Mouse (Mus musculus) lung, embryonic 14.5 days (tissue): ENCODE data around the gene Arl6ip4. TPM values are rescaled to one million over a fixed set of nuclear protein-coding genes. Genes with fewer than 3 reads are reported as not detected.

Source experiments
- ATAC-seq: fragments of 200-750 bp; cut with Nextera tagmentation; 2 replicates; pipeline ENCODE4 v1.8.0; 2017; ENCODE audit warnings: mild to moderate bottlenecking, moderate TSS enrichment, moderate library complexity; ENCODE audit not compliant: insufficient read depth
- DNase-seq: peaks from one replicate; pipeline ENCODE4 v3.0.0-alpha.2; 2015
- H3K27ac ChIP-seq: fragments of 300-500 bp; sonication (generic); 2 replicates; pipeline ENCODE4 v1.5.1; 2014; ENCODE audit warnings: low read depth, mild to moderate bottlenecking, moderate library complexity
- H3K27me3 ChIP-seq: fragments of 300-500 bp; sonication (generic); 2 replicates; pipeline ENCODE4 v1.6.1; 2014; ENCODE audit warnings: low read length, control low read depth; ENCODE audit not compliant: insufficient read depth
- H3K36me3 ChIP-seq: fragments of 300-500 bp; sonication (generic); 2 replicates; pipeline ENCODE4 v1.6.1; 2014; ENCODE audit warnings: control low read depth; ENCODE audit not compliant: insufficient read depth
- H3K4me1 ChIP-seq: fragments of 300-500 bp; sonication (generic); 2 replicates; pipeline ENCODE4 v1.6.1; 2014; ENCODE audit warnings: antibody characterized with exemption, control low read depth; ENCODE audit not compliant: insufficient read depth
- H3K4me2 ChIP-seq: fragments of 300-500 bp; sonication (generic); 2 replicates; pipeline ENCODE4 v1.6.1; 2014; ENCODE audit warnings: mild to moderate bottlenecking
- H3K4me3 ChIP-seq: fragments of 300-500 bp; sonication (generic); 2 replicates; pipeline ENCODE4 v1.5.1; 2014; ENCODE audit warnings: low read depth, low read length
- H3K9ac ChIP-seq: fragments of 300-500 bp; sonication (generic); 2 replicates; pipeline ENCODE4 v1.6.1; 2014
- H3K9me3 ChIP-seq: fragments of 300-500 bp; sonication (generic); 2 replicates; pipeline ENCODE4 v1.6.1; 2016; ENCODE audit warnings: low read depth, low read length, control low read depth
- CTCF ChIP-seq: IDR thresholded peaks from 2 replicates; pipeline ENCODE4 v1.5.1; 2016; ENCODE audit warnings: antibody characterized with exemption, low read depth
- WGBS: fragments of 180-500 bp; shearing (Covaris S2); extraction: QIAGEN DNeasy Blood & Tissue Kit; methylation state at CpG from one replicate; pipeline ENCODE4 v1.1.7; 2014; 5-methylcytosine and 5-hydroxymethylcytosine counted together
- polyA plus RNA-seq: library from polyadenylated mRNA; unstranded; fragments of >200 nt; fragmentation: Nextera tagmentation; extraction: Ambion mirVana; gene quantifications from 2 replicates; pipeline ENCODE4 v1.2.1, GENCODE M21; 2014

Gene Arl6ip4
- polyA plus RNA-seq, 1 experiment from 2014 or later = 105 TPM

DNA sequence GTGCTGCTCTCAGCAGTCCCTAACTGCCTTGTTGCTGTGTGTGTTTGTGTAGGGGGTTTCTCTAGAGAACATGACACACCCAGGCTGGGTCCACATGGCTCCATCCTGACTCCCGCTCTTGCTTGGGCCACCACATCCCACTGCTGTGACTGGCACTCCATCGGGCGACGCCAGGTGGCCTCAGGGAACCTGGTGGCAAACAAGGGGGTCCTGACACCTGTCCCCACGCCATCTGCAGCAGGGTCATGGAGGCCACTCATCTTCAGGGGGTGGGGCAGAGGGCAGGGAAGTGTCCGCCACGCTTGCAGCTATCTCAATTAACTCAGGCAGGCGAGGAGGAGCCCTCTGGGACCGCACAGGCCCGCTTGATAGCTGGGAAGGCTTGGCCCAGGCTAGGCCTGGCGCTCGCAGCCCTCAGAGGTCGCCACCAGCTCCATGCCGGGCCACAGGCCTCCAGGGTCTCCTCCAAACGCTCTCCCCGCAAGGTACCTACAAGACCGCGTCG is 20.8 kb upstream of the Arl6ip4 start:
- DNase-seq (no peak), ATAC-seq (peak; percentile 71)
- peak overlapping the region; percentile 34 for H3K4me3 ChIP-seq
- no peaks in the 10 kb centered on the region for H3K27me3 ChIP-seq
- no peaks in the 10 kb centered on the region for H3K36me3 ChIP-seq
- 11% methylated on average over 19 of the region's 19 CpGs for WGBS
- peak overlapping the region; percentile 10 for H3K9ac ChIP-seq
- peak overlapping the region; percentile 64 for H3K4me2 ChIP-seq
- H3K27ac ChIP-seq = no peak overlapping the region
- no peaks in the 10 kb centered on the region for H3K4me1 ChIP-seq
- H3K9me3 ChIP-seq = no peaks in the 10 kb centered on the region
- 0 out of 2 replicates have a peak, but pooled peaks have one; percentile 2 for TF ChIP-seq CTCF

DNA sequence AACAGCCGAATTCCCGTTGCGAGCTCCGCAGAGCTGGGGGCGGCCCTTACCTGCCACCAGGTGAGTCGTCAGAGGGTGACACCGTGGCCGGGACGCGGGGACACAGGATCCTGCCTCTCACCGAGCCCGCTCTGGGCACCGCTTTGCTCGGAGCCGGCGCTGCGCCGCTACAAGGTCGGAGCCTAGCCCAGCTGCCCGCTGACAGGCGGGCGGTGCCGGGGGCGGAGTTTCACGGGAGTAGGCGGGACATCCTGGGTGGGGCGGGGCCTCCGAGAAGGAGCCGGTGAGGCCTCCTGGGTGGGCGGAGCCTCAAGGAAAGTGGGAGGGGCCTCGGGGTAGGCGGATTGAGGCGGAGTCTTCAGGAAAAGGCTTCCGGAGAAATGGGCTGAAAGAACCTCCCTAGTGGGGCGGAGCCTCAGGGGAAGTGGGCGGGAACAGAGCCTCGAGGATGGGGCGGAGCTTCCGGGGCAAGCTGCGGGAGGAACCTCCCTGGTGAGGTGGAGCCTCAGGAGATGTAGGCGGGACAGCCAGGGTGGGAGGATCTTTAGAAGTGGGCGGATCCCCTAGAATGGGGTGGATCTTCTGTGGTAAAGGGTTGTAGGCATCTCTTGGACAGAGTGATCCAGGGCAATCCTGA is 20.2 kb upstream of the Arl6ip4 start, which contains the start of gene Abcb9:
Abcb9 (minus strand) TSS at position 203 of the 637 bp plus-strand sequence.
- Histone ChIP-seq H3K9ac (peak within 1 kb of the TSS; percentile 10), H3K9me3 (no peaks in the 10 kb centered on the region), H3K4me3 (peak within 1 kb of the TSS; percentile 34), H3K4me1 (no peaks in the 10 kb centered on the region), H3K27ac (no peak within 1 kb of the TSS), H3K27me3 (no peaks in the 10 kb centered on the region), H3K4me2 (peak within 1 kb of the TSS; percentile 64), H3K36me3 (no peaks in the 10 kb centered on the region)
- DNase-seq (peak; percentile 94), ATAC-seq (peak; percentile 84)
- under 1% methylated on average over 42 of the region's 42 CpGs for WGBS
- no peak for TF ChIP-seq CTCF

DNA sequence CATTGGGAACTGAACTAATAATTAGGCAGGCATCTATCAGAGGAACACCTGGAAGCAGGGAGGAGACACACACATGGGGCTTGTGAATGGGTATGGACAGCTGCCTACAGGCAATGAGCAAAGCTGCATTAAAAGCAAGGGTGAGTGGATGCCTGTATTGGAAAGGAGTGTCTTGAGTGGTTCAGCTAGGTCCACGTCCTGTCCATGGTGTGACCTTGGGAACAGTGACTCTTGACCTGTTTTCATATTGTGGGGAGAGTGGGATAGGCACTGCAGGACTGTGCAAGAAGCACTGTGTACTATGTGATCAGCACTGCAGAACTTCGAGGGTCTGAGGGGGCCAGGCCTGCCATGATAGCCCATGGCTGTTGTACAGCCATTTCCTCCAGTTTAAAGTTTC is 17.0 kb upstream of the Arl6ip4 start:
- no peak for ATAC-seq
- no peaks in the 10 kb centered on the region for H3K4me1 ChIP-seq
- no peak for TF ChIP-seq CTCF
- no peak overlapping the region for H3K4me3 ChIP-seq
- no peaks in the 10 kb centered on the region for H3K27me3 ChIP-seq
- H3K9ac ChIP-seq = no peak overlapping the region
- DNase-seq = no peak
- H3K27ac ChIP-seq = no peak overlapping the region
- 72% methylated on average over 2 of the region's 2 CpGs for WGBS
- H3K9me3 ChIP-seq = no peaks in the 10 kb centered on the region
- no peak overlapping the region for H3K4me2 ChIP-seq
- no peaks in the 10 kb centered on the region for H3K36me3 ChIP-seq

DNA sequence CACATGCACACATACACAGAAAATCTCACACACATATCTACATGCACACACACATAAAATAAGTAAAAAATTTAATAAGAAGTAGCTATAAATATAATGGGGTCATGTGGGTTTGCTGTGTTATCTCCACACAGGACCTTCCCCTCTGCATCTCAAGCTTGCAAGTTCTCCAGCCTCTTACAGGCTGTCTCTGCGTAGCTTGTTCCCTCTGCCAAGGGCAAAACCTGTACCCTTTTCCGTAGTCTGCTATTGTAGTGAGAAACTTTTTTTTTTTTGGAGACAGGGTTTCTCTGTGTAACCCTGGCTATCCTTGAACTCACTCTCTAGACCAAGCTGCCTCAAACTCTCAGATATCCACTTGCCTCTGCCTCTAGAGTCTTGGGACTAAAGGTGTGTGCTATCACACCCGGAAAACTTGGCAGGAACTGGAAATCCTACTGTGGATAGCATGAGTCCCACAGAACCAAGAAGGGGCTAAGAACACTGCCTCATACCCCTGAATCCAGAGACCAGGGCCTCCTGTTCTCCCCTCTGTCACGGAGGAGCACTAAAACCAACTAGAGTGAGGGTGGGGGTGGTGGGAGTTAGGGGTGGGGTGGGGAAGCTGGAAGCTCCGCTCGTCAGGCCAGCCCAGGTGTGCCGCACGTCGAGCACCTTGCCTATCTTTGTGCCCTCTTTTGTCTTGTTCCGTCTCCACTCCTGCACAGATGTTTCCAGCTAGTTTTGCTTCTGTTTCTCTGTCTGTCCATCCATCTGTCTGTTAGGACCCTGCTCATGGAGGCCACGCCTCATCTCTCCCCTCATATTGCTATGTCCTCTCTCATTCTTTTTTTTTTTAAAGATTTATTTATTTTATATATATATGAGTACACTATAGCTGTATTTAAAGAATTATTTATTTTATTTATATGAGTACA is 15.5 kb upstream of the Arl6ip4 start:
- no peaks in the 10 kb centered on the region for H3K36me3 ChIP-seq
- no peak overlapping the region for H3K4me3 ChIP-seq
- 89% methylated on average over 11 of the region's 11 CpGs for WGBS
- no peak overlapping the region for H3K27ac ChIP-seq
- H3K27me3 ChIP-seq = no peaks in the 10 kb centered on the region
- no peaks in the 10 kb centered on the region for H3K9me3 ChIP-seq
- no peak overlapping the region for H3K9ac ChIP-seq
- H3K4me1 ChIP-seq = no peaks in the 10 kb centered on the region
- ATAC-seq (no peak), DNase-seq (no peak)
- H3K4me2 ChIP-seq = no peak overlapping the region
- no peak for TF ChIP-seq CTCF

DNA sequence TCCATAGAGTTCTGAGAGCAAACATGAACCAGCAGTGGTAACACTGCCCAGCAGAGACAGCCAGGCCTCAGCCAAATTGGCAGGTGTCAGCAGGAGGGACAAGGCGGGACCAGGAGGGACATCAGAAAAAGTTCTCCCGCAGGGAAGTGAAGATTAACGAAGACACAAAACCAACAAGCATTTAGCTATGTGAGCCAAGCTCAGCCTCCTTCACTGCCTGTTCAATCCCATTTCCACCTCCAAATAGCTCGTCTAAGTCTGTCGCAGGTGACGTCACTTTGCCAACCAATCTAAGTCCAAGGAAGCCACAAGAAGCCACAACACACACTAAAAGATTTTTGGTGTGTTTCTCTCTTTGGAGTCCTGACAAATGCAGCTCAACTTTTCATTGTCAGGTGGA is 13.6 kb upstream of the Arl6ip4 start:
- no peak for TF ChIP-seq CTCF
- ATAC-seq = no peak
- Histone ChIP-seq H3K27ac (no peak overlapping the region), H3K9me3 (no peaks in the 10 kb centered on the region), H3K27me3 (no peaks in the 10 kb centered on the region), H3K4me2 (no peak overlapping the region), H3K36me3 (no peaks in the 10 kb centered on the region), H3K4me1 (no peaks in the 10 kb centered on the region), H3K4me3 (no peak overlapping the region), H3K9ac (no peak overlapping the region)
- 79% methylated on average over 6 of the region's 6 CpGs for WGBS
- DNase-seq = no peak

DNA sequence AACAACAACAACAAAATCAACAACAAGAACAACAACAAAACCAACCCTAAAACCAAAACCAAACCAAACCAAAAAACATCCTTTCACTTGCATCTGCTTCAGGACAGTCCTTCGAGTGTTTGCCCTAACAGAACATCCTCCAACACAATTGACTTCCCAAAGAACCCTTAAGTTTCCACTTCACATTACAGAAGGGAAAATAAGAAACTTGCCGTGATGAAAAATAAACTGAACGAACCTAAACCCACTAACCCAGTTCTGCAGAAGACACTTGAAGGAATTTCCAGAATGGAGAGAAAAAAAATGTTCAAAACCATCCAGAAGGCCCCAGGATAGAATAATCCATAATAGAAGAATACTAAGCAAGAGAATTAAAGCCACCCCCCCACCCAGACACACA is 12.9 kb upstream of the Arl6ip4 start:
- Histone ChIP-seq H3K27me3 (no peaks in the 10 kb centered on the region), H3K4me1 (no peaks in the 10 kb centered on the region), H3K36me3 (no peaks in the 10 kb centered on the region), H3K9ac (no peak overlapping the region), H3K9me3 (no peaks in the 10 kb centered on the region), H3K4me2 (no peak overlapping the region), H3K4me3 (no peak overlapping the region), H3K27ac (no peak overlapping the region)
- TF ChIP-seq CTCF = no peak
- DNase-seq (no peak), ATAC-seq (no peak)
- 70% methylated on average over 3 of the region's 3 CpGs for WGBS

DNA sequence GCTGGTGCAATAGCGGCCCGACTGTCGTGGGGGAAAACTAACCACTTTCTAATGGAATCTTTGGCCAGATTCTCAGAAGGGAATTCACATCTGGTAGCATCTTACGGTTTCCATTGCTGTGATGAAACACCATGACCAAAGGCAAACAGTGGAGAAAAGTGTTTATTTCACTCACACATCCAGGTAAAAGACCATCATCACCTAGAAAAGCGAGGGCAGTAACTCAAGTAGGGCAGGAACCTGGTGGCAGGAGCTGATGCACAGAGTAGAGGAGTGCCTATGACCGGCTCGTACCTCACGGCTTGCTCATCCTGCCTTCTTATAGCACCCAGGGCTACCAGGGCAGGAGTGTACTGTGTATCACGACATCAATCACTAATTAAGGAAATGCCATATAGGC is 12.3 kb upstream of the Arl6ip4 start:
- H3K27me3 ChIP-seq = no peaks in the 10 kb centered on the region

More for the DNA sequence above, 12.3 kb upstream of the Arl6ip4 start:
- DNase-seq = no peak
- H3K9ac ChIP-seq = no peak overlapping the region
- H3K27ac ChIP-seq = no peak overlapping the region
- WGBS = 92% methylated on average over 9 of the region's 9 CpGs
- no peak overlapping the region for H3K4me3 ChIP-seq
- H3K4me2 ChIP-seq = no peak overlapping the region
- no peak for TF ChIP-seq CTCF
- no peak for ATAC-seq
- H3K36me3 ChIP-seq = no peaks in the 10 kb centered on the region
- no peaks in the 10 kb centered on the region for H3K9me3 ChIP-seq
- no peaks in the 10 kb centered on the region for H3K4me1 ChIP-seq
